Mouse (Mus musculus) stomach, postnatal 0 days (tissue): ENCODE measurements around the gene Prdm16. TPM values are rescaled to one million over a fixed set of nuclear protein-coding genes. Genes with fewer than 3 reads are reported as not detected.
A peak's percentile ranks its signal among the peaks of the same experiment; 100 is the strongest.

Experiments
- ATAC-seq: fragments of 200-750 bp; cut with Nextera tagmentation; 2 replicates; pipeline ENCODE4 v1.8.0; 2017; ENCODE audit not compliant: low FRiP score, low TSS enrichment
- DNase-seq: peaks from one replicate; pipeline ENCODE4 v3.0.0-alpha.2; 2016; ENCODE audit warnings: low spot score
- H3K27ac ChIP-seq: fragments of 300-500 bp; sonication (generic); replicated peaks from 2 replicates; pipeline ENCODE4 v1.5.1; 2014; ENCODE audit warnings: mild to moderate bottlenecking, control low read depth
- H3K27me3 ChIP-seq: fragments of 300-500 bp; sonication (generic); 2 replicates; pipeline ENCODE4 v1.6.1; 2014; ENCODE audit warnings: low read length; ENCODE audit not compliant: control insufficient read depth, insufficient read depth
- H3K36me3 ChIP-seq: fragments of 300-500 bp; sonication (generic); 2 replicates; pipeline ENCODE4 v1.6.1; 2014; ENCODE audit warnings: low read length, mixed read lengths; ENCODE audit not compliant: control insufficient read depth, insufficient read depth
- H3K4me1 ChIP-seq: fragments of 300-500 bp; sonication (generic); replicated peaks from 2 replicates; pipeline ENCODE4 v1.6.1; 2014; ENCODE audit warnings: antibody characterized with exemption; ENCODE audit not compliant: control insufficient read depth, insufficient read depth
- H3K4me2 ChIP-seq: fragments of 300-500 bp; sonication (generic); replicated peaks from 2 replicates; pipeline ENCODE4 v1.6.1; 2014; ENCODE audit warnings: low read depth, mild to moderate bottlenecking, control low read depth, moderate library complexity
- H3K4me3 ChIP-seq: fragments of 300-500 bp; sonication (generic); 2 replicates; pipeline ENCODE4 v1.5.1; 2014; ENCODE audit warnings: low read depth, low read length, control low read depth
- H3K9ac ChIP-seq: fragments of 300-500 bp; sonication (generic); 2 replicates; pipeline ENCODE4 v1.6.1; 2014; ENCODE audit warnings: mild to moderate bottlenecking, low read length, control low read depth, mixed read lengths
- H3K9me3 ChIP-seq: fragments of 300-500 bp; sonication (generic); 2 replicates; pipeline ENCODE4 v1.6.1; 2016; ENCODE audit warnings: low read length; ENCODE audit not compliant: control insufficient read depth
- CTCF ChIP-seq: IDR thresholded peaks from 2 replicates; pipeline ENCODE4 v1.5.1; 2016; ENCODE audit warnings: antibody characterized with exemption, low read depth, mild to moderate bottlenecking, moderate library complexity
- EP300 ChIP-seq: optimal IDR thresholded peaks from 2 replicates; pipeline ENCODE3; 2016; ENCODE audit warnings: antibody characterized with exemption
- WGBS: fragments of 180-500 bp; shearing (Covaris S2); extraction: QIAGEN DNeasy Blood & Tissue Kit; methylation state at CpG from one replicate; pipeline ENCODE4 v1.1.7; 2014; 5-methylcytosine and 5-hydroxymethylcytosine counted together
- polyA plus RNA-seq: library from polyadenylated mRNA; unstranded; fragments of >200 nt; fragmentation: Nextera tagmentation; extraction: Ambion mirVana; gene quantifications from 2 replicates; pipeline ENCODE4 v1.2.1, GENCODE M21; 2015

The Prdm16 gene
- polyA plus RNA-seq, 1 experiment from 2014 or later: 15.6 TPM

DNA sequence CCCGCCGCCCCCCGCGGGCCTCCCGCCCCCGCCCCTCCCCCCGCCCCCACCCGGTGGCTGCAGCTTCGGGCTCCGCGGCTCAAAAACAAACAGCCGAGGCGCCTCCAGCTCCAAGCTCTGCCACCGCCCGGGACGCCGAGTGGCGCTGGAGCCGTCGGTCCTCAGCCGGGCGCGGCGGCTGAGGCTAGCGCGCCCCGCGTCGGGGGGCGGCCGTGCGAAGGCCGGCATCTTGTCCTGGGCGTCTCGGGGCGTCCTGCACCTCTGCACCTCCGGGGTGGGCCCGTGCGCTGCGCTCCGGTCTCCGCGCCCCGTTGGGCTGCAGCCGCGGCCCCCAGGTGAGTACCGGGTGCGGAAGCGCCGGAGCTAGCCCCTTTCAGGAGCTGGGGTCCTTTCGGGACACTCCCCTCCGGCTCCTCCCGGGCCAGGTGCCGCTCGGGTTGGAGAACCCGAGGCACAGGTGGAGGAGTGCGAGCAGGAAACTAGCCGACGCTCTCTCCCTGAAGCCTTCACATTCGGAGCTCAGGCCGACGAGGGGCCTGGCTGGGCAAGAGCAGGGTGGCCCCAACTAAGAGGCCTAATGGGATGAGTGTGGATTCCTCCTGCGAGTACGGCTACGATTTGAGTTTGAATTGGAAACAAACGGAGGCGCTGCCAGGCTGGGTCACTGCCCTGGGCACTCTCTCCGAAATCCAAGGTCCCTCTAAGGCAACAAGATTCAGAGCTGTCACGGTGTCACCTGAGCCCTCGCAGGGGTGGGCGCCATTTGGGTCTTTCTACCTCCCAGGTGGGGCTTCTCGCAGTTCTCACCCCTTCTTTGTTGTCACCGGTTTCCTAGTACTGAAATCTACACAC, 1.0 kb upstream of the Prdm16 start:
- peak overlapping the region; percentile 87 for H3K4me2 ChIP-seq
- H3K9me3 ChIP-seq: no peaks in the 10 kb centered on the region
- WGBS: 2% methylated on average over 54 of the region's 73 CpGs
- ATAC-seq (peak; percentile 9; the same call in 1 of the 2 replicates), DNase-seq (peak; percentile 59)
- H3K27me3 ChIP-seq: peaks cover 3% of the 10 kb centered on the region; the same call in 1 of the 2 replicates
- peak overlapping the region; percentile 92 for H3K27ac ChIP-seq
- TF ChIP-seq EP300 (no peak), CTCF (no peak)
- H3K4me3 ChIP-seq: peak overlapping the region; percentile 74
- no peaks in the 10 kb centered on the region for H3K36me3 ChIP-seq
- H3K4me1 ChIP-seq: no peaks in the 10 kb centered on the region
- peak overlapping the region; percentile 83 for H3K9ac ChIP-seq

- no peaks in the 10 kb centered on the region for H3K36me3 ChIP-seq
- H3K4me1 ChIP-seq: no peaks in the 10 kb centered on the region
- H3K27me3 ChIP-seq: no peaks in the 10 kb centered on the region; the same call in 1 of the 2 replicates
- peak overlapping the region; percentile 87 for H3K4me2 ChIP-seq
- H3K27ac ChIP-seq: peak overlapping the region; percentile 92
- no peaks in the 10 kb centered on the region for H3K9me3 ChIP-seq
- H3K4me3 ChIP-seq: peak overlapping the region; percentile 74
- 3% methylated on average over 20 of the region's 30 CpGs for WGBS
- peak; percentile 3; the same call in 1 of the 2 replicates for ATAC-seq
- peak; percentile 68 for DNase-seq
- H3K9ac ChIP-seq: peak overlapping the region; percentile 83
- TF ChIP-seq EP300 (no peak), CTCF (peak; percentile 48)
Observed at GRCm38 (mm10) chr4:154636053-154636433, 630 bp downstream of the Prdm16 start.

- under 1% methylated on average over 88 of the region's 94 CpGs for WGBS
- no peaks in the 10 kb centered on the region for H3K4me1 ChIP-seq
- DNase-seq: peak; percentile 61
- ATAC-seq: peak; percentile 10; the same call in 1 of the 2 replicates
- peak overlapping the region; percentile 83 for H3K9ac ChIP-seq
- H3K4me3 ChIP-seq: peak overlapping the region; percentile 74
- no peaks in the 10 kb centered on the region; the same call in 1 of the 2 replicates for H3K27me3 ChIP-seq
- H3K9me3 ChIP-seq: no peaks in the 10 kb centered on the region
- no peaks in the 10 kb centered on the region for H3K36me3 ChIP-seq
- peak overlapping the region; percentile 87 for H3K4me2 ChIP-seq
- H3K27ac ChIP-seq: peak overlapping the region; percentile 92
- TF ChIP-seq EP300 (no peak), CTCF (no peak)
Observed at GRCm38 (mm10) chr4:154635241-154636052, 1.2 kb downstream of the Prdm16 start.

DNA sequence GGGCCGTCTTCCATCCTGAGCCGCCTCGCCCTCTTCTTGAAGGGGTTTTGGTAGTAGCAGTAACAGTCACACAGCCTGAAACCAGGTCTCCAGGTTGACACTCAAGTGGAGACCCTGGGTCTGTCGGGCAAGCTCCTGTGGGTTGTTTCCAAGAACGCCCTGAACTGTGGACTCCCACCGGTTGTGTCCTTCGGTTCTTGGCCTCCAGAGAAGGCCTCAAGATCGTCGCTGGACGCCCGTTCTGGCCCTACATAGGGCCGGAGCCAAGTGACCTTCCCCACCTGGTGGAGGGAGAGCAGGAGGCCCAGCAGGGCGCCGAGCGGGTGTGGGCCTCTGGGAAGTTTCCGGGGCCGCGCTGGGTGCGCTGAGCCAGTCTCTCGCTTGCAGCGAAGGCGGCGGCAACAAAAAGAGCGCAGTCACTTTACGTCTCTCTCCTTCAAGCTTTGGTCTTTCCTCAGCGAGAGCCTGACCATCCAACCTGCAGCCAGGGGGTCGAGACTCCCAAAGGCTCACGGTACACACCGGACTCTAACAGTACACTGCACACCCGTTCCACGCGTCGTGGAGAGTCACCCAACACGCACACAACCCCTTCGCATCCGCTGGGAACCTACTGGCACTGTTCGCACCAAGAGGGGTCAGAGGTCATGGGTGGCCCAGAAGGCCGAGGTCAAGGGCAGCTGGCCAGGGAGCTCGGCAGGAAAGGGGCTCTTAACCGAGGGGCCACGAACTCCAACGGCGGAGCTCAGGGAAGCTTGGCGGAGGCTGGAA, 2.0 kb downstream of the Prdm16 start:
- no peaks in the 10 kb centered on the region for H3K9me3 ChIP-seq
- H3K27me3 ChIP-seq: no peaks in the 10 kb centered on the region; the same call in 1 of the 2 replicates
- H3K4me2 ChIP-seq: peak overlapping the region; percentile 87
- TF ChIP-seq EP300: no peak
- TF ChIP-seq CTCF: no peak
- H3K4me3 ChIP-seq: peak overlapping the region; percentile 74
- WGBS: 14% methylated on average over 44 of the region's 44 CpGs
- peak; percentile 64 for DNase-seq
- peak overlapping the region; percentile 92 for H3K27ac ChIP-seq
- peak overlapping the region; percentile 83 for H3K9ac ChIP-seq
- H3K36me3 ChIP-seq: no peaks in the 10 kb centered on the region
- no peak for ATAC-seq
- no peaks in the 10 kb centered on the region for H3K4me1 ChIP-seq

DNA sequence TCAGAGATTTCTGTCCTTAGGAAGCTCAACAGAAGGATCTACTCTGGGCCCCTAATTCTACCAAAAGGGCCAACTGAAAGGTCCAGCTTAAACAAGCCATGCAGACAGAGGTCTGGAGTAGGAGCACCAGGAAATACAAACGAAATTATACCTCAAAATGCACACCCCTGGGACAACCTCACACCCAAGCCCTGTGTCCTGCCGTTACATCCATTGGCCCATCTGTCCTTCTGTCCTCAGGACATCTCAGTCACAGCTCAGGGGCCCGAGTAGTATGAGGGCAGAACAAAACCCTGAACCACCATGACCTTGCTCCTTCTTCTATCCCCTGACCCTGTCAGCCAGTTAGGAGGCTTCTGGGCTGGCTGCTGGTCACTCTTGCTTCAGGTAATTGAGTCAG, 2.7 kb downstream of the Prdm16 start:
- TF ChIP-seq CTCF (no peak), EP300 (no peak)
- no peaks in the 10 kb centered on the region for H3K4me1 ChIP-seq
- peak overlapping the region; percentile 87 for H3K4me2 ChIP-seq
- ATAC-seq (no peak), DNase-seq (no peak)
- H3K9ac ChIP-seq: peak overlapping the region; percentile 83
- H3K27me3 ChIP-seq: no peaks in the 10 kb centered on the region; the same call in 1 of the 2 replicates
- H3K4me3 ChIP-seq: peak overlapping the region; percentile 74
- no peaks in the 10 kb centered on the region for H3K36me3 ChIP-seq
- peak overlapping the region; percentile 92 for H3K27ac ChIP-seq
- WGBS: 42% methylated on average over 3 of the region's 3 CpGs
- H3K9me3 ChIP-seq: no peaks in the 10 kb centered on the region
